Mouse (Mus musculus) 3T3-L1 (cell line): ENCODE results near the gene Tk1.

Source experiments
- DNase-seq: peaks from one replicate; pipeline ENCODE4 v3.0.0-alpha.2; 2015; ENCODE audit warnings: low read depth, low spot score

Tk1 gene

DNA sequence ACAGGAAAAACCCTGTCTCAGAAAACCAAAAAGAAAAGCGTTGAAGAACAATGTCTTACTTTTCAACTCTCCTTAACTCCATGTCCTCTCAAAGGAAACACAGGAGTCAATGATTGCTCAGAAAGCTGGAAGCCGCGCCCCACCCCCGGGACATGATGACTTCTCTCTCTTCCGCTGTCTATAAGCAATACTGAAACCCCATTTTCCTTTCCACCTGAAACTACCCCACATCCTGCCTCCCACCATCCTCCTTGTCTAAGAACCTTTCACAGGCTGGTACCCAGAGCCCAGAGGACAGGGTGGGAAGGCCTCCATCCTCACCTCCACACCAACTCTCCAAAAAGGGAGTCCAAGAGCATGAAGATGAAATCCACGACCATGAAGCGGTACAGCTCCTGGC, 53.5 kb downstream of the Tk1 start:
- DNase-seq = no peak

DNA sequence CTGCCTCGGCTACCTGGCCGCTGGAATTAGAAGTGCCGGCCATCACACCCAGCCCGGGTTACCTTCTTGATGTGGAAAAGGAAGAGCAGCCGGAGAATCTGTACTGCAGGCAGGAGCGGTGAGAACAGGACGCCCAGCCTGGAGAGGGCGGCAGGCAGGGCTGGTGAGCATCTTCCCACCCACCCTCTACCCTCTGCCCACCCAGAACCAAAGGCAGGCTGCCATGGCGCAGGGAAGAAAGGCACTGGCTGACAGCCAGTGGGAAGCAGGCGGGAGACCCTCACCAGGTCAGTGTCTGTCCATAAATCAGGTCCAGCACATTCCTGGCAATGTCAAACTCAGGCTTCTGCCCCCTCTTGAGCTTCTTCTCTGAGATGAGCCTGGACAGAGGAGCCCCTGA, 55.5 kb downstream of the Tk1 start:
- DNase-seq = no peak

DNA sequence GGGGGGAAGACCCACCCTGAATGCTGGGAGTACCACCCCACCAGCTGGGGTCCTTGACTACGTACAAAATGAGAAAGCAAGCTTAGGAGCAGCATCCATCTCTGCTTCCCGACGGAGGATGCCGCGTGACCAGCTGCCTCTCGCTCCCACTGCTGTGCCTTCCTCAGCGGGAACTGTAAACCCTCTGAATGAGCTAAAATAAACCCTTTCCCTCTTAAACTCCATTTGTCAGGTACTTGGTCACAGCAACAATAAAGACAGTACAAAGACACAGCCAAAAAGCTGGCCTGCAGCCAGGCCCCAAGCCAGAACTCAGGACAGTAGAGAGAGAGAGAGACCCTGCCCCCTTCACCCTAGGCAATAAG, 56.2 kb downstream of the Tk1 start:
- DNase-seq = no peak

DNA sequence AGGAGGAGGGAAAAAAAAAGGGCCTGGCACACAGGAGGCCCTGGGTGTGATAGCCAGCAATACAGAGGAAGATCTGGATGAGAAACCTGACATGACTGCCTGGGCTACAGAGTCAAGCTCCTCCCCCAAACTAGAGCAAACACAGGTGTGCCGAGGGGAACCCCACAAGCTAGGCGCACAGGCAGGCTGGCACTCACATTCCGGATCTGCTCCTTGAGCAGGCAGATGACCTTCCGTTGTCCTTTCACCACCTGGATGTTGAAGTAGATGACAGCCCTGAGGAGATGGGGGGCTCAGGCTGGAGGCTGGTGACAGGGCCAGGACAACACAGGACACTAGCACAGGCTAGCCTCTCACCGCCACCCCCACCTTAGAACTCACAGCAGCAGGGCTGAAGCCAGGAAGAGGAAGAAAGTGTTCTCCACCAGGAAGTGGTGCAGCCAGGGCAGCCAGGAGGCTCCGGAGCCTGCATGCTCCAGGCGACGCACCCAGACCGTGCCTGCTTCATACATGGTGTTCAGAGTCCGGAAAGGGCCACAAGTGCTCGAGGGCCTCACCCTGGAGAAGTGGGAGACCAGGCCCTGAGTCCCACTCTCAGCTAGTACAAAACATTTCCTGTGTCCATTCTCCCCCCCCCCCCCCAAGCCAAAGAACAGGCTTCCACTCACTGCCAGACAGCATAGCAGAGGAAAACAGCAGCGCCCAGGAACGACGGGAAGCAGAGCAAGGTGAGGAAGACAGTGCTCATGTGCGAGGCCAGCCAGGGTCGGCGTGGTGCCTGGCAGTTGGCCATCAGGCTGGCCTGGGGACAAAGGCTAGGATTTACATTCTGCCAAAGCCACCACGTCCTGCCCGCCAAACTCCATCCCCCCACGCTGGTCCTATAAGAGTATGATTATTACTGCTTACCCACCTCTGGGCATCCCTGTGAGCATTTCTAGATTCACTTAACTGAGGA, 56.9 kb downstream of the Tk1 start:
- DNase-seq = no peak

DNA sequence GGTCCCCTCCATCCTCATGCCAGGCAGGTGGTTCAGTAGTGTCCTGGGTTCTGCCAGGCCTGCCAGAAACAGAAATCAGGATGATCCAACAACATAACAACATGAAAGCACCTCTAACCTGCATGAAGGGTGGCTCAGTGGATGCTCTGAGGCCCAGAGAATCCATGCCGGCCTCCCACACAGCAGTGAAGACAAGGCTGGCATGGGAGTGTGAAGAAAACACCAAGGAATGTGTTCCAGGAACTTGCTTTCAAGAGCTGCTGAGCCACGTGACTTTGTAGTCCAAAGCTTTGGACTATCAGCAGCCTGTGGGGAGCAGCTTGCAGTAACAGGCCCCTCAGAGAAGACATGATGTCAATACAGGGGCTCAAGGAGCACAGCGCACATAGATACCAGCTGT, 59.6 kb downstream of the Tk1 start:
- DNase-seq = no peak
